Mouse (Mus musculus): ENCODE measurements around the gene Lypd5. TPM values are rescaled to one million over a fixed set of nuclear protein-coding genes. Genes with fewer than 3 reads are reported as not detected.

Lypd5 gene
- polyA plus RNA-seq, 1 experiment from 2014 or later: not detected

DNA sequence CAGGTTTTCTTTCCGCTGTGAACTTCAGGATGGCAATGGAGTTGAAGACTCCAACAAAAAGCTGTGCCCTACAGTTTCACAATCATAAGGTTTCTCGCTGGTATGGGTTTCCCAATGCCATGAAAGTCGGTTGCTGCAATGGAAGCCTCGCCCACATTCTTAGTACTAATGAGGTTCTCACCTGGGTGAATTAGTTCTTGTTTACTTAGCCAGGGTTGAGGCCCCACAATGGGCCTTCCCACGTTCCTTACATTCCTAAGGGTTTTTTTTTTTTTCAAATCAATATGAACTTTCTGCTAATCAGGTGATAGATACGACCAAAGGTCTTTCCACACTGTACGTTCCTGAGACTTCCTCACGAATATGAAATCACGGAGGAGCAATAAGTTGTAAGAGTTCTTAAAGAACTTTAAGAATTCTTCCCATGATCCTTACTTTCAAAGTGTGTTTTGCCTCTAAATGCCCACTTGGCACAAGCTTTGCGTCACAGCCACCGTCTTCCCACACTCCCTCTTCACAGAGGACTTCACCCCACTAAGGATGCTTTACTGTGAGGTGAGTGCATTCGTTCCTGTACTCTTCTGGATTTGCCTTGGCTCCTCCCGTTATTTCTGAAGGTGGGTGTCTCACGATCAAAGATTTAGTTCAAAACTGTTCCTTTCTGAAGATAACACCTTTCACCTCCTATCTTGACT lies 21.6 kb upstream of the Lypd5 start:
- no peak overlapping the region for H3K4me3 ChIP-seq
- H3K27me3 ChIP-seq: no peaks in the 10 kb centered on the region
- H3K9me3 ChIP-seq: no peaks in the 10 kb centered on the region
- peaks cover 14% of the 10 kb centered on the region for H3K4me1 ChIP-seq (replicated peaks)
- H3K9ac ChIP-seq: no peak overlapping the region
- no peaks in the 10 kb centered on the region for H3K36me3 ChIP-seq
- no peak overlapping the region for H3K4me2 ChIP-seq
- ATAC-seq (ENCODE audit: low FRiP score, low read depth): no peak
- WGBS: 89% methylated on average over 14 of the region's 14 CpGs
- no peak overlapping the region for H3K27ac ChIP-seq (replicated peaks)

DNA sequence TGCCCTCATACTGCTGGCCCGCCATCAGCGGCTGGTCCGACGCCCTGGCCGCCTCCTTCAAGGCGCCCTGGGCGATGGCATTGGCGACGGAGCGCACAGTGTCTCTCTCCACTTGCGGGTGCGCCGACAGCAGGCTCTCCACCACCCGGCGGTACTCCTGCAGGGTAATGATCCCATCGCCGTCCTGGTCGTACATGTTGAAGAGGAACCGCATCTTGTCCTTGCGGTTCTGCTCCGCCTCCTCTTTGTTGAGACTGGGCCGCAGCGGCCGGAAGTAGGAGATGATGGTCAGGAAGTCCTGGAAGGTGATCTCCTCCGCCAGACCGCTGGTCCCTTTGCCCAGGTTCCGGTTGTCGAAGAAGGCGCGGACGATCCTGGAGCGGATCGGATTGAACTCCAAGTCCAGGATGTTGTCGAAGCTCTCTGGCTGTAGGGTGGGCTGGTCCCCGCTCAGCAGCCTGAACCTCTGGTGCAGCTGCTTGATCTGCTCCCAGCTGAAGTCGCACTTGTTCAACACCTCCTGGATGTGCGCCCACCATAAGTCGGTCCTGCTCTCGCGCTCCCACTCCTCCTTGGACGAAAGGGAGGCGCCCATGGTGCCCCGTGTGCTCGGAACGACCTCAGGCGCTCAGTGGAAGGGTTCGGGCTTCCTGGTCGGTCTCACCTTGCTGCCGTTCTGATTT lies 15.6 kb upstream of the Lypd5 start, which contains the start of gene Tescl:
TSS of gene Tescl (minus strand) at position 633 of the 683 bp plus-strand sequence.
- H3K4me2 ChIP-seq: peak within 1 kb of the TSS; percentile 13
- no peak within 1 kb of the TSS for H3K27ac ChIP-seq (replicated peaks)
- H3K27me3 ChIP-seq: peaks cover 13% of the 10 kb centered on the region
- H3K36me3 ChIP-seq: no peaks in the 10 kb centered on the region
- ATAC-seq (ENCODE audit: low FRiP score, low read depth): no peak
- 44% methylated on average over 49 of the region's 49 CpGs for WGBS
- H3K4me3 ChIP-seq: peak within 1 kb of the TSS; percentile 10; the same call in 1 of the 2 replicates
- no peaks in the 10 kb centered on the region for H3K9me3 ChIP-seq
- H3K4me1 ChIP-seq (replicated peaks): no peaks in the 10 kb centered on the region
- H3K9ac ChIP-seq: no peak within 1 kb of the TSS

DNA sequence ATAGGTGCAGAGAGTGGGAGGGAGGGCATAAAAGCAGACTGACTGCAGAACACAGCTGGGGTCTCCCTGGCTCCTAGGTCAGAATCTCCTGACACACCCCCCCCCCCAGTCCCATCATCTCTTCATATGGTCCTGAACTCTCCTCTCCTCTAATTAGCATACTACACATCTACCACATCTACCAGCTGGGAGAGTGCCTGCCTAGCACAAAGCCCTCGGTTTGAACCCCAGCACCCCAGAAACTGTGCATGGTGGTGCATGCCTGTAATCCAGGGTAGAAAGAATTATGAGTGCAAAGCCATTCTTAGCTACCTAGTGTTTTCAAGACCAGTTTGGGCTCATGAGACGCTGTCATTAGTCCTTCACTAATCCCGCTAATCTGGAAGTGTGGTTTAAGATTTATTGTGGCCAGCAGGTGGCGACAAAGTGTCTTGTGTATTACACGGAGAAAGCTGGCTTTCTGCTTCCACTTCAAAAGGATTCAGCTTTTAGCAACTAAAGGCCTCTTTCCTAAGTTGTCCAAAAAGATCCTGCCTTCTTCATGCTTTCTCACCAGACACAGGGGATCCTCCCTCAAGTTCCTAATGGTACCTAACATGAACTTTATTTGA lies 13.2 kb upstream of the Lypd5 start:
- WGBS: 15% methylated on average over 5 of the region's 5 CpGs
- ATAC-seq (ENCODE audit: low FRiP score, low read depth): 0 out of 2 replicates have a peak, but pooled peaks have one; percentile 23
- Histone ChIP-seq H3K4me1 (replicated peaks) (no peaks in the 10 kb centered on the region), H3K36me3 (no peaks in the 10 kb centered on the region), H3K4me3 (no peak overlapping the region), H3K27me3 (peaks cover 13% of the 10 kb centered on the region), H3K9me3 (no peaks in the 10 kb centered on the region), H3K9ac (no peak overlapping the region), H3K4me2 (no peak overlapping the region), H3K27ac (replicated peaks) (no peak overlapping the region)

DNA sequence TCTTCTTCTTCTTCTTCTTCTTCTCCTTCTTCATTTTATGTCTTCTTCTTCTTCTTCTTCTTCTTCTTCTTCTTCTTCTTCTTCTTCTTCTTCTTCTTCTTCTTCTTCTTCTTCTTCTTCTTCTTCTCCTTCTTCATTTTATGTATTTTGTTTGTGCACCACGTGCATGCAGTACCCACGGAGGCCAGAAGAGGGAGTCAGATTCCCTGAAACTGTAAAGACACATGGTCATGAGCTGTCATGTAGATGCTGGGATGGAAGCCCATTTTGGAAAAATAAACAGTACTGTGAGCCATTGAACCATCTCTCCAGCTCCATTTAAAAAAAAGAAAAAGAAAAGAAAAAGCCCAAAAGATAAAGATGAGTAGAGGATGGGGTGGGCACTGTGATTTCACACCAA lies 10.8 kb upstream of the Lypd5 start:
- H3K4me2 ChIP-seq: no peak overlapping the region
- no peak overlapping the region for H3K4me3 ChIP-seq
- H3K4me1 ChIP-seq (replicated peaks): no peaks in the 10 kb centered on the region
- H3K27ac ChIP-seq (replicated peaks): no peak overlapping the region
- H3K36me3 ChIP-seq: no peaks in the 10 kb centered on the region
- H3K9me3 ChIP-seq: no peaks in the 10 kb centered on the region
- H3K9ac ChIP-seq: no peak overlapping the region
- WGBS: 42% methylated on average over 2 of the region's 2 CpGs
- ATAC-seq (ENCODE audit: low FRiP score, low read depth): no peak
- H3K27me3 ChIP-seq: peaks cover 10% of the 10 kb centered on the region

DNA sequence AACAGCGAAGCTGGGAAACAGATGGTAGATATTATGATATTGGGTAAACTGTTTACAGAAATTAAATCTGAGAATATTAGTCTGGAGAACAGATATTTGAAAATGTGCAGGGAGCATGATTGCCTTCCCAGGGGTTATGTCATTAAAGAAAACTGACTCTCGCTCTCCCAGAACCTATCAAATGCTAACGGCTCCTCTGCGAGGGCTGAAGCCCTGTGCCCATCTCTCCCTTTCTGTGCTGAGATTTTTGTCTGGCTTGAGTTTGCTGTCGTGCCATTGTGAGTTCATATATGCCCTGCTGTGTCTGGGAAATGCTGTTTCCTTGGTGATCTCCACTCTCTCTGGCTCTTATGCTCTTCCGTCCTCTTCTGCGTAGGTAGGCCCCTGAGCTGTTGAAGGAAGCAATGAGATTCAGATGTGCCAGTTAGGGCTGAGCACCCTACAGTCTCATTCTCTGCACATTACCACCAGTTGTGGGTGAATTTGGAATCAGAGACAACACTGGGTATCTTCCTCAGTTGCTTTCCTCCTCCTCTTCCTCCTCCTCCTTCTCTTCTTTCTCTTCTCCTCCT lies 5.2 kb upstream of the Lypd5 start:
- H3K4me2 ChIP-seq: no peak overlapping the region
- no peak overlapping the region for H3K9ac ChIP-seq
- no peak overlapping the region for H3K4me3 ChIP-seq
- 48% methylated on average over 7 of the region's 7 CpGs for WGBS
- no peaks in the 10 kb centered on the region for H3K36me3 ChIP-seq
- no peaks in the 10 kb centered on the region for H3K9me3 ChIP-seq
- ATAC-seq (ENCODE audit: low FRiP score, low read depth): no peak
- no peak overlapping the region; the same call in 1 of the 2 replicates for H3K27ac ChIP-seq (replicated peaks)
- H3K27me3 ChIP-seq: no peaks in the 10 kb centered on the region
- no peaks in the 10 kb centered on the region for H3K4me1 ChIP-seq (replicated peaks)

DNA sequence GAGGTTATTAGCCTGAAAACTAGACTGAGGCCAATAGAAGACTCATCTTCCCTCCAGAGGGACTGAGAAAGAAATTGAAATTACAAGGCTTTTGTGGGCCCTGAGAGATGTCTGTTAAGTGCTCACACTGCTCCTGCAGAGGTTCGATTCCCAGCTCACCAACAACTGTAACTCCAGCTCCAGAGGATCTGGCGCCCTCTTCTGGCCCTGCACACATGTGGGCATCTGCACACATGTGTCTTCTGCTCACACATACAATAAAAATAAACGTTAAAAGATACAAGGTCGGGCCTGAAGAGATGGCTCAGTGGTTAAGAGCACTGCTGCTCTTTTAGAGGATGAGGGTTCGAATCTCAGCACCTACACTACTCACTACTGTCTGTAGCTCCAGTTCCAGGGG lies 2.6 kb upstream of the Lypd5 start:
- 77% methylated on average over 5 of the region's 5 CpGs for WGBS
- H3K27ac ChIP-seq (replicated peaks): no peak overlapping the region
- no peaks in the 10 kb centered on the region for H3K27me3 ChIP-seq
- H3K4me2 ChIP-seq: no peak overlapping the region
- H3K4me1 ChIP-seq (replicated peaks): no peaks in the 10 kb centered on the region
- no peaks in the 10 kb centered on the region for H3K36me3 ChIP-seq
- H3K9ac ChIP-seq: no peak overlapping the region
- no peak overlapping the region for H3K4me3 ChIP-seq
- ATAC-seq (ENCODE audit: low FRiP score, low read depth): no peak
- no peaks in the 10 kb centered on the region for H3K9me3 ChIP-seq

DNA sequence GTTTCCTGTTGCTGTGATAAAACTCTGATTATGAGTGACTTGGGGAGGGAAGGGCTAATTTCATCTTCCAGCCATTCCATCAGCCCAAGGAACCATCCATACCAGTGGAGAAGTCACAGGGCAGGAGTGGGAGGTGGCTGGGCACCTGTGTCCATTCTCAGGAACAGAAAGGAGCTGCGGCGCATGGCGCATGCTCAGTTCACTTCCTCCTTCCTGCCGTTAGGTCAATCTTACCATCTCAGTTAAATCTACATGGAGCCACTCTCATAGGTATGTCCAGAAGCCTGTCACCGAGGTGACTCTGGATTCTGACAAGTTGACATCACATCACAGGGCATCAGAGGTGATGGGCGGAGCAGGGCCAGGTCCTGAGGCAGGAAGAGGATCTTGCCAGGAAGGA lies 6.7 kb downstream of the Lypd5 start:
- H3K4me2 ChIP-seq: no peak overlapping the region
- H3K4me1 ChIP-seq (replicated peaks): no peaks in the 10 kb centered on the region
- no peak overlapping the region for H3K4me3 ChIP-seq
- ATAC-seq (ENCODE audit: low FRiP score, low read depth): no peak
- H3K27me3 ChIP-seq: no peaks in the 10 kb centered on the region
- no peak overlapping the region for H3K27ac ChIP-seq (replicated peaks)
- no peaks in the 10 kb centered on the region for H3K9me3 ChIP-seq
- no peaks in the 10 kb centered on the region for H3K36me3 ChIP-seq
- 88% methylated on average over 6 of the region's 6 CpGs for WGBS
- no peak overlapping the region for H3K9ac ChIP-seq

DNA sequence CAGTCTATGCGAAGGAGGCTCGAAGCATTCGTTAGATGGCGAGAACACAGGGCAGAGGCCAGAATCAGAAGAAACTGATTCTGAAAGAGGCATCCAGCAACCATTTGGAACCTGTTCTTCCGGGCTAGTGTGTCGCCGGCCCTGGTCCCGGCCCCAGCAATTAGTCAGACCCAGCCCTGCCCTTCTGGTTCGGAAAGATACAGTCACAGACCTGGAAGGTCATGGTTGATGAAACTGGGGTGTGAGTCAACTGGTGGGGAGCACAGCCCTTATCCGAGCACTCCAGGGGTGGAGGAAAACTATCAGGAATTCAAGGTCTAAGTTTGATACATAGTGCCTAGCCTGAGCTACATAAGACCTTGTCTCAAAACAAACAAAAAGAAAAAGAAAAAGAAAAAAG lies 7.1 kb downstream of the Lypd5 start:
- Histone ChIP-seq H3K4me2 (no peak overlapping the region), H3K27ac (replicated peaks) (no peak overlapping the region), H3K9me3 (no peaks in the 10 kb centered on the region), H3K9ac (no peak overlapping the region), H3K4me3 (no peak overlapping the region), H3K4me1 (replicated peaks) (no peaks in the 10 kb centered on the region), H3K27me3 (no peaks in the 10 kb centered on the region), H3K36me3 (no peaks in the 10 kb centered on the region)
- ATAC-seq (ENCODE audit: low FRiP score, low read depth): no peak
- WGBS: 82% methylated on average over 10 of the region's 10 CpGs

DNA sequence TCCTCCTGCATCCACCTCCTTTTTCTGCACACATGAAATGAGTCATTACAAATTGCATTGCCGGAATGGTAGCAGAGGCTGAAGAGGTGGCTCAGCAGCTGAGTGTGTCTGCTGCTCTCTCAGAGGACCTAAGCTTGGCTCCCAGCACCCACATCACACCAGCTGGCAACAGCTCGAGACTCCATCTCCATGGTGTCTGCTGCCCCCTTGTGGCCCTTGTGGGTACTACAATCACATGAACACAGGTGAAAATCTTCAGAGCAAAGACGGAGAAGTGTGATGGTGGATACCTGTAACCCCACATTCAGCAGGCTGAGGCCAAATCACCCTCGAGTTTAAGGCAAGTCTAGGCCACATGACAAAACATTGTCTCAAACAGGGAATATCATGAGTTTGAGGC lies 8.9 kb downstream of the Lypd5 start:
- no peak overlapping the region for H3K4me2 ChIP-seq
- no peaks in the 10 kb centered on the region for H3K27me3 ChIP-seq
- H3K9me3 ChIP-seq: no peaks in the 10 kb centered on the region
- H3K4me1 ChIP-seq (replicated peaks): no peaks in the 10 kb centered on the region
- no peak overlapping the region for H3K9ac ChIP-seq
- no peak for ATAC-seq (ENCODE audit: low FRiP score, low read depth)
- no peak overlapping the region for H3K27ac ChIP-seq (replicated peaks)
- 54% methylated on average over 4 of the region's 4 CpGs for WGBS
- H3K36me3 ChIP-seq: no peaks in the 10 kb centered on the region
- H3K4me3 ChIP-seq: no peak overlapping the region

DNA sequence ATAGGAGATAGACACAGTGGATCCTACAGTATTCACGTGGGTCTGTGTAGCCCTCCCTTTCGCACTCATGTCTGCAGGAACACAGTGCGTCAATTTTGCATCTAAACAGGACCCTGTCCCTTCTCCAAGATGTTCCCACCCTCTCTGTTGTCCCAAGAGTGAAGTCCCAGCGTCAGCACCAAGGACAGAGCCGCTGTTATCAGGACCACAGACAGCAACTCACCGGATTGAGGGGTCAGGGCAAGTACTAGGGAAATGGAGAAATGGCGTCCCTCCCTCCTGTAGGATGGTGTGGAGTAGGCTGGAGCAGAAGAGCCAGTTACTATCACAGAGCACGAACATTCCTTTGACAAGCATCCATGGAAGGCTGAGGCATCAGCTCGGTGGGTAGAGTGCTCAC lies 10.3 kb downstream of the Lypd5 start:
- Histone ChIP-seq H3K4me2 (no peak overlapping the region), H3K4me1 (replicated peaks) (no peaks in the 10 kb centered on the region), H3K9ac (no peak overlapping the region), H3K36me3 (no peaks in the 10 kb centered on the region), H3K4me3 (no peak overlapping the region), H3K27ac (replicated peaks) (no peak overlapping the region), H3K27me3 (no peaks in the 10 kb centered on the region), H3K9me3 (no peaks in the 10 kb centered on the region)
- WGBS: 25% methylated on average over 9 of the region's 9 CpGs
- ATAC-seq (ENCODE audit: low FRiP score, low read depth): no peak

DNA sequence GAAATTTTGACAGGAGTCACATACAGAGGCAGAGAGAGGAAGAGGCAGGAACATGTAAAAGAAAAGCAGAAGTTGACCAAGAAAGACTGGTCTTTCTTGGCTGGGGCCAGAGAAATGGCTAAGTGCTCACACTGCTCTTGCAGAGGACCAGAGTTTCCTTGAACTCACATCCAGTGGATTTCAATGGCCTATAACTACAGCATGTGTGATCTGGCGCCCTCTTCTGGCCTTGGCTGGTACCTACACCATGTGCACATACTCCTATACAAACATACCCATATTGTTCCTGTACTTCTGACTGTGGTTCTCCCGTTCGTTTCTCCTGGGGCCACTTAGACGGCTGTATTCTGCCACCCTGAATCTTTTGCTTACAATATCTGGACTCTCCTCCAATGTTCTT lies 12.0 kb downstream of the Lypd5 start:
- no peak overlapping the region for H3K27ac ChIP-seq (replicated peaks)
- 65% methylated on average over 4 of the region's 4 CpGs for WGBS
- H3K9ac ChIP-seq: no peak overlapping the region
- H3K9me3 ChIP-seq: no peaks in the 10 kb centered on the region
- H3K27me3 ChIP-seq: no peaks in the 10 kb centered on the region
- H3K4me1 ChIP-seq (replicated peaks): no peaks in the 10 kb centered on the region
- ATAC-seq (ENCODE audit: low FRiP score, low read depth): no peak
- no peak overlapping the region for H3K4me3 ChIP-seq
- H3K4me2 ChIP-seq: no peak overlapping the region
- no peaks in the 10 kb centered on the region for H3K36me3 ChIP-seq

DNA sequence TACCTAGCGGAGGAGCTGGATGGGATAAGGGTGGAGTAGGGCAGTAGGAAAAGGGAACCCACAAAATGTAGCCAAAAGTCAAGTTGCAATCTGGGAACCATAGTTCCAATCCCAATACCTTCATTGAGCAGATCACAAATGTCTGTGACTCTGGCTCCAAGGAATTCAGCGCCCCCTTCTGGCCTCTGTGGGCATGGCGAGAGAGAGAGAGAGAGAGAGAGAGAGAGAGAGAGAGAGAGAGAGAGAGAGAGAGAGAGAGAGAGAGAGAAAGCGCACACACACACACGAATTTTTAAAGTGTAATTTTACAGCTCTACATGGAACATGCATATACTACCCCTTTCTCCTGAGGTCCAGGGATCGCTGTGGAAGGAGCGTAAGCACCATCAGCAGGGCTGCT lies 14.2 kb downstream of the Lypd5 start:
- Histone ChIP-seq H3K4me3 (no peak overlapping the region), H3K27me3 (no peaks in the 10 kb centered on the region), H3K36me3 (no peaks in the 10 kb centered on the region), H3K4me2 (no peak overlapping the region), H3K9ac (no peak overlapping the region), H3K27ac (replicated peaks) (no peak overlapping the region), H3K4me1 (replicated peaks) (no peaks in the 10 kb centered on the region), H3K9me3 (no peaks in the 10 kb centered on the region)
- 26% methylated on average over 6 of the region's 7 CpGs for WGBS
- ATAC-seq (ENCODE audit: low FRiP score, low read depth): no peak

Measured in hindbrain, embryonic 15.5 days (tissue).